Mouse (Mus musculus) liver (tissue): ENCODE measurements at regions not wholly inside any gene's neighbourhood (a gene's known extent, or its start where the extent isn't known, plus 50 kb on each side); places are given as distances from the start of the nearest gene placed in this dataset.

Experiments
- DNase-seq: peaks from one replicate; pipeline ENCODE4 v3.0.0-alpha.2; 2020; ENCODE audit warnings: mixed read lengths

DNA sequence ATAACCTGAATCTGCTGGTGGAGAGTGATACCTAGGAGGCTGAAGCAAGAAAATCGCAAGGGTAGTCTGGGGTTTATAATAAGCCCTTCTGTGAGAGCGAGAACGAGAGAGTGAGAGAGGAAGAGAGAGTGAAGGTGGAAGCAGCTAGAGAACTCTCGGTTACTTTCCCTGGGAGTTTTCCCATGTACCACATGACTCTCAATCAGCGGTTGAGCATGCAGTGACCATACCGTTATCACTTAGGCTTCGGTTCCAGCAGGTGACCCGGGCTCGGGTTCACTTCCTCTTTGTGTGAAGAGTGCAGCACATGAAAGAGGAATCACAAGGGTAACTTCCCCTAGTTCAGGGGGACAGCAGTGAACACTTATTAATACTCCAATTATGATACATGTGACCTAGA lies 61.2 kb upstream of the Zc3h12c start:
- DNase-seq: peak; percentile 13

DNA sequence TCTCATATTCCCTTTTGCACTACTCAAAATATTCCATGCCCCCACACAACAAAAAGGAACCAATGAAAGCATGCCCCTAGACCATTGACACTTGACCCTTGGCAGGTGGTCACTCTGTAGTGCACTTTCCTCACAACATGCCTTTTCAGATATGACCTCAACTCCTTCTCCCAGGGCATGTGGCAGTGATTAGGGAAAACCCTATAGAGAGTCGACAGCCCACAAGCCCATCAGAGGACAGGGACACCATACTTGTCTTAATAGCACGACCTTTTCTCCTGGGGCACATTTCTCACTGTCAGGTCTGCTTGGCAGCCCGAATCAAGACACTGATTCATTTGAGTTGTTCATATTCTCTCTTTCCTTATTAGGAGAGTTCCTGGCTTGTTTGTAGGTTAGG lies 57.3 kb upstream of the Zc3h12c start:
- DNase-seq: no peak

DNA sequence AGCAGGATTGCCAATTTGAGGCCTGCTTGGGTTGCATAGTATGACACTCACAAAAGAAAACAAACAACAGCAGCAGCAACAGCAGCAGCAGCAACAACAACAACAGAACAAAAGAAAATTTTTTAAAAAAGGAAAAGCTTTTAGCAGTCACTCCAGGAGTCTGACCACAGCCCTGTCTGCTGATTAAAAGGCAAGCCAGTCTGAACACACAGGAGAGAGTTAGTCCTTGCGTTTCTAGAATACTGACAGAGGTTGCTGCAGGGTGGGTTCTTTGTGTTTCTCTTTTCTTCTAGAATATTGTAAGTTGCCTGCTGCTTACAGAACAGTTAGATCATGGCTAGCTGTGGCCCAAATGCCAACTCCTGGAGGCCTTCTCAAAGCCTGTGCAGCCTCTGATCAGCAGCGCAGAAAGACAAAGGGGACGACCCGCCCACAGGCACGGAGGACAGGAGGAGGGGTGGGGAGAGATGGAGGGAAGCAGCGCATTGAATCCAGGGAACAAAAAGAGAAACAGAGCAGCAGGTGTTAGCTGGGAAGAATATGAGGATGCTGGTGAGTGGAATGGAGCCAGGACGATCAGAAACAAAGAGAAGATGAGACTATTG lies 55.2 kb upstream of the Zc3h12c start:
- DNase-seq: no peak
